Mouse (Mus musculus) G1E (cell line): ENCODE data around the gene Fxyd7.

Experiments
- CTCF ChIP-seq: IDR thresholded peaks from 2 replicates; pipeline ENCODE4 v1.5.1; 2012; ENCODE audit warnings: low read depth, low read length, inconsistent platforms, mixed read lengths
- GATA1 ChIP-seq: IDR thresholded peaks from 2 replicates; pipeline ENCODE4 v1.6.1; 2012; ENCODE audit warnings: borderline replicate concordance, low read length, inconsistent platforms, mixed read lengths
- GATA2 ChIP-seq: IDR thresholded peaks from 2 replicates; pipeline ENCODE4 v1.6.1; 2012; ENCODE audit warnings: low read depth, low read length, inconsistent platforms, borderline replicate concordance
- POLR2AphosphoS5 ChIP-seq: IDR thresholded peaks from 2 replicates; pipeline ENCODE4 v1.6.1; 2012; ENCODE audit warnings: low read depth, low read length, inconsistent platforms; ENCODE audit not compliant: insufficient replicate concordance
- TAL1 ChIP-seq: conservative IDR thresholded peaks from 2 replicates; pipeline ENCODE4 v1.6.1; 2012; ENCODE audit warnings: low read depth, low read length, inconsistent platforms, mixed read lengths

- TF ChIP-seq CTCF, result no peak
- TF ChIP-seq TAL1, result no peak
- no peak for TF ChIP-seq GATA1
- TF ChIP-seq GATA2, result no peak
- no peak for TF ChIP-seq POLR2AphosphoS5
Observed at GRCm38 (mm10) chr7:31052636-31053434, 1.6 kb upstream of the Fxyd7 start.
